Mouse (Mus musculus): ENCODE results near the gene Ptpn7. TPM values are rescaled to one million over a fixed set of nuclear protein-coding genes. Genes with fewer than 3 reads are reported as not detected.

The Ptpn7 gene
- polyA plus RNA-seq, 1 experiment, result 0.29 TPM

GRCm38 (mm10) chr1:135160411-135161050, 28.0 kb downstream of the Ptpn7 start:
- H3K4me1 ChIP-seq (ENCODE audit: control insufficient read depth, insufficient read depth, low read length), result peaks cover 3% of the 10 kb centered on the region; the same call in 1 of the 2 replicates
- H3K4me3 ChIP-seq (replicated peaks; ENCODE audit: insufficient read depth, low read depth, low read length), result no peak overlapping the region
- 72% methylated on average over 13 of the region's 13 CpGs for WGBS
- no peak overlapping the region for H3K27ac ChIP-seq (ENCODE audit: insufficient read depth, low read length)
- H3K27me3 ChIP-seq (ENCODE audit: control insufficient read depth, insufficient read depth, low read length), result no peaks in the 10 kb centered on the region
- TF ChIP-seq POLR2A (IDR thresholded peaks at IDR 0.05; ENCODE audit: borderline replicate concordance, insufficient read depth, low read length), result no peak
- no peak for TF ChIP-seq CTCF (IDR thresholded peaks at IDR 0.05; ENCODE audit: borderline replicate concordance, insufficient read depth, low read depth, low read length)
- DNase-seq, result peak in 1 of 2 experiments; percentile 48

GRCm38 (mm10) chr1:135162720-135163119, 30.2 kb downstream of the Ptpn7 start:
- DNase-seq, result peak in 1 of 2 experiments; percentile 52
- TF ChIP-seq CTCF (IDR thresholded peaks at IDR 0.05; ENCODE audit: borderline replicate concordance, insufficient read depth, low read depth, low read length), result no peak
- no peak for TF ChIP-seq POLR2A (IDR thresholded peaks at IDR 0.05; ENCODE audit: borderline replicate concordance, insufficient read depth, low read length)
- Histone ChIP-seq H3K4me1 (ENCODE audit: control insufficient read depth, insufficient read depth, low read length) (no peaks in the 10 kb centered on the region), H3K27me3 (ENCODE audit: control insufficient read depth, insufficient read depth, low read length) (no peaks in the 10 kb centered on the region), H3K4me3 (replicated peaks; ENCODE audit: insufficient read depth, low read depth, low read length) (no peak overlapping the region), H3K27ac (ENCODE audit: insufficient read depth, low read length) (peak overlapping the region; percentile 26; the same call in 1 of the 2 replicates)
- 42% methylated on average over 6 of the region's 6 CpGs for WGBS

- Histone ChIP-seq H3K27me3 (ENCODE audit: control insufficient read depth, insufficient read depth, low read length) (no peaks in the 10 kb centered on the region), H3K4me1 (ENCODE audit: control insufficient read depth, insufficient read depth, low read length) (peaks cover 3% of the 10 kb centered on the region; the same call in 1 of the 2 replicates), H3K27ac (ENCODE audit: insufficient read depth, low read length) (no peak within 1 kb of the TSS), H3K4me3 (replicated peaks; ENCODE audit: insufficient read depth, low read depth, low read length) (peak within 1 kb of the TSS; percentile 17)
- DNase-seq, result peak in 1 of 2 experiments; percentile 53
- WGBS, result 28% methylated on average over 11 of the region's 11 CpGs
- peak; percentile 22; the same call in 1 of the 2 replicates for TF ChIP-seq CTCF (IDR thresholded peaks at IDR 0.05; ENCODE audit: borderline replicate concordance, insufficient read depth, low read depth, low read length)
- no peak for TF ChIP-seq POLR2A (IDR thresholded peaks at IDR 0.05; ENCODE audit: borderline replicate concordance, insufficient read depth, low read length)
Observed at GRCm38 (mm10) chr1:135167435-135167834, 34.9 kb downstream of the Ptpn7 start, which contains the start of gene Gpr37l1. Gpr37l1 (minus strand) TSS chr1:135167681.

- TF ChIP-seq CTCF (IDR thresholded peaks at IDR 0.05; ENCODE audit: borderline replicate concordance, insufficient read depth, low read depth, low read length) (no peak), POLR2A (IDR thresholded peaks at IDR 0.05; ENCODE audit: borderline replicate concordance, insufficient read depth, low read length) (no peak)
Observed at GRCm38 (mm10) chr1:135168453-135169200, 36.1 kb downstream of the Ptpn7 start.

GRCm38 (mm10) chr1:135169556-135170224, 37.2 kb downstream of the Ptpn7 start:
- no peak for TF ChIP-seq CTCF (IDR thresholded peaks at IDR 0.05; ENCODE audit: borderline replicate concordance, insufficient read depth, low read depth, low read length)
- no peak for TF ChIP-seq POLR2A (IDR thresholded peaks at IDR 0.05; ENCODE audit: borderline replicate concordance, insufficient read depth, low read length)
- H3K27me3 ChIP-seq (ENCODE audit: control insufficient read depth, insufficient read depth, low read length), result no peaks in the 10 kb centered on the region
- WGBS, result 5% methylated on average over 12 of the region's 12 CpGs

More at GRCm38 (mm10) chr1:135168453-135169200, 36.1 kb downstream of the Ptpn7 start:
- 94% methylated on average over 10 of the region's 10 CpGs for WGBS
- H3K27ac ChIP-seq (ENCODE audit: insufficient read depth, low read length), result no peak overlapping the region
- H3K4me3 ChIP-seq (replicated peaks; ENCODE audit: insufficient read depth, low read depth, low read length), result no peak overlapping the region
- DNase-seq, result no peak
- H3K27me3 ChIP-seq (ENCODE audit: control insufficient read depth, insufficient read depth, low read length), result no peaks in the 10 kb centered on the region
- peaks cover 3% of the 10 kb centered on the region; the same call in 1 of the 2 replicates for H3K4me1 ChIP-seq (ENCODE audit: control insufficient read depth, insufficient read depth, low read length)

GRCm38 (mm10) chr1:135170299-135170698, 37.8 kb downstream of the Ptpn7 start:
- TF ChIP-seq CTCF (IDR thresholded peaks at IDR 0.05; ENCODE audit: borderline replicate concordance, insufficient read depth, low read depth, low read length) (no peak), POLR2A (IDR thresholded peaks at IDR 0.05; ENCODE audit: borderline replicate concordance, insufficient read depth, low read length) (no peak)
- WGBS, result 69% methylated on average over 10 of the region's 10 CpGs
- no peak for DNase-seq
- H3K4me3 ChIP-seq (replicated peaks; ENCODE audit: insufficient read depth, low read depth, low read length), result no peak overlapping the region
- no peaks in the 10 kb centered on the region for H3K27me3 ChIP-seq (ENCODE audit: control insufficient read depth, insufficient read depth, low read length)
- peaks cover 3% of the 10 kb centered on the region; the same call in 1 of the 2 replicates for H3K4me1 ChIP-seq (ENCODE audit: control insufficient read depth, insufficient read depth, low read length)
- H3K27ac ChIP-seq (ENCODE audit: insufficient read depth, low read length), result no peak overlapping the region

More at GRCm38 (mm10) chr1:135169556-135170224, 37.2 kb downstream of the Ptpn7 start:
- peak in 1 of 2 experiments; percentile 46 for DNase-seq
- peak overlapping the region; percentile 2 for H3K4me3 ChIP-seq (replicated peaks; ENCODE audit: insufficient read depth, low read depth, low read length)
- peak overlapping the region; percentile 55; the same call in 1 of the 2 replicates for H3K27ac ChIP-seq (ENCODE audit: insufficient read depth, low read length)
- peaks cover 3% of the 10 kb centered on the region; the same call in 1 of the 2 replicates for H3K4me1 ChIP-seq (ENCODE audit: control insufficient read depth, insufficient read depth, low read length)

- Histone ChIP-seq H3K27me3 (ENCODE audit: control insufficient read depth, insufficient read depth, low read length) (no peaks in the 10 kb centered on the region), H3K4me1 (ENCODE audit: control insufficient read depth, insufficient read depth, low read length) (peaks cover 3% of the 10 kb centered on the region; the same call in 1 of the 2 replicates), H3K4me3 (replicated peaks; ENCODE audit: insufficient read depth, low read depth, low read length) (no peak overlapping the region), H3K27ac (ENCODE audit: insufficient read depth, low read length) (no peak overlapping the region)
- TF ChIP-seq POLR2A (IDR thresholded peaks at IDR 0.05; ENCODE audit: borderline replicate concordance, insufficient read depth, low read length) (no peak), CTCF (IDR thresholded peaks at IDR 0.05; ENCODE audit: borderline replicate concordance, insufficient read depth, low read depth, low read length) (0 out of 2 replicates have a peak, but pooled peaks have one; percentile 17)
- no peak for DNase-seq
- 88% methylated on average over 7 of the region's 7 CpGs for WGBS
Observed at GRCm38 (mm10) chr1:135171202-135171601, 38.7 kb downstream of the Ptpn7 start.
